Mouse (Mus musculus) liver, embryonic 15.5 days (tissue): ENCODE measurements around the gene Ccdc136. TPM values are rescaled to one million over a fixed set of nuclear protein-coding genes. Genes with fewer than 3 reads are reported as not detected.

ENCODE experiments used
- ATAC-seq: fragments of 200-750 bp; cut with Nextera tagmentation; 2 replicates; pipeline ENCODE4 v1.8.0; 2017; ENCODE audit warnings: moderate number of reproducible peaks, mild to moderate bottlenecking, moderate library complexity; ENCODE audit not compliant: insufficient read depth
- H3K27ac ChIP-seq: fragments of 300-500 bp; sonication (generic); replicated peaks from 2 replicates; pipeline ENCODE4 v1.5.1; 2015; ENCODE audit warnings: mild to moderate bottlenecking, inconsistent platforms
- H3K27me3 ChIP-seq: fragments of 300-500 bp; sonication (generic); 2 replicates; pipeline ENCODE4 v1.6.1; 2015; ENCODE audit warnings: mild to moderate bottlenecking, inconsistent platforms
- H3K36me3 ChIP-seq: fragments of 300-500 bp; sonication (generic); replicated peaks from 2 replicates; pipeline ENCODE4 v1.6.1; 2015; ENCODE audit warnings: moderate library complexity, mild to moderate bottlenecking, inconsistent platforms
- H3K4me1 ChIP-seq: fragments of 300-500 bp; sonication (generic); replicated peaks from 2 replicates; pipeline ENCODE4 v1.6.1; 2015; ENCODE audit warnings: inconsistent platforms
- H3K4me2 ChIP-seq: fragments of 300-500 bp; sonication (generic); 2 replicates; pipeline ENCODE4 v1.6.1; 2015; ENCODE audit warnings: moderate library complexity, mild to moderate bottlenecking, inconsistent platforms
- H3K4me3 ChIP-seq: fragments of 300-500 bp; sonication (generic); replicated peaks from 2 replicates; pipeline ENCODE4 v1.5.1; 2015; ENCODE audit warnings: mild to moderate bottlenecking, inconsistent platforms
- H3K9ac ChIP-seq: fragments of 300-500 bp; sonication (generic); 2 replicates; pipeline ENCODE4 v1.6.1; 2015; ENCODE audit warnings: moderate library complexity, mild to moderate bottlenecking, inconsistent platforms
- H3K9me3 ChIP-seq: fragments of 300-500 bp; sonication (generic); replicated peaks from 2 replicates; pipeline ENCODE4 v1.6.1; 2016; ENCODE audit warnings: inconsistent platforms
- WGBS: fragments of 180-500 bp; shearing (Covaris S2); methylation state at CpG from one replicate; pipeline ENCODE4 v1.1.7; 2015; ENCODE audit warnings: mixed read lengths; ENCODE audit not compliant: insufficient replicate concordance; 5-methylcytosine and 5-hydroxymethylcytosine counted together
- microRNA-seq: library from miRNA; unstranded; fragments of <30 nt; microRNA quantifications from one replicate; pipeline ENCODE4, GENCODE M21; 2016
- polyA plus RNA-seq: library from polyadenylated mRNA; unstranded; fragments of >200 nt; fragmentation: Nextera tagmentation; extraction: Ambion mirVana; gene quantifications from 2 replicates; pipeline ENCODE4 v1.2.1, GENCODE M21; 2015

Gene Ccdc136
- polyA plus RNA-seq, 1 experiment from 2014 or later, result 0.45 TPM

DNA sequence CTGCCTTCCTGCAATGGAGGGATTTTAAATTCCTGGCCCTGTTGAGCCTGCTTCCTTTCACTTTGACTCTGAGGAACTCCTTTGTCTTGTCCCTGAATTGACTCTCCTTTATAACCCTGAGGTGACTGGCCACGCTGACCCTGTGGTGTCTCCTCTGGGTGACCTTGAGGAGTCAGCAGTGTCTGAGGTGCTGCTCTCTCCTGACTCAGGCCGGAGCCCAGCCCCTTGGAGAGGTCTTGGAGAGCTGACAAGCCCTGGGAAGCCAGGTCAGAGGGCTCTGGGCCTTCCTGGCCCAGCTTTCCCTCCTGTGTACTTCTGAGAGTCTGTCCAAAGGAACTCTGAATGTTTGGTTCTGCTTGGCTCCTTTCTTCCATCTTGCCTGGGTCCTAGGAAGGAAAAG, 78.6 kb downstream of the Ccdc136 start:
- 69% methylated on average over 2 of the region's 2 CpGs for WGBS

More for the DNA sequence above, 78.6 kb downstream of the Ccdc136 start:
- H3K4me2 ChIP-seq, result peak overlapping the region; percentile 85; the same call in 1 of the 2 replicates
- peaks cover 31% of the 10 kb centered on the region for H3K27me3 ChIP-seq
- H3K9ac ChIP-seq, result no peak overlapping the region
- peaks cover 17% of the 10 kb centered on the region for H3K4me1 ChIP-seq
- ATAC-seq, result no peak
- H3K36me3 ChIP-seq, result peaks cover 19% of the 10 kb centered on the region
- no peaks in the 10 kb centered on the region for H3K9me3 ChIP-seq
- no peak overlapping the region for H3K27ac ChIP-seq
- H3K4me3 ChIP-seq, result no peak overlapping the region

Small RNA genes within 50 kb of the gene (microRNA-seq; reads per million reads assigned to microRNA genes)
- gene Gm26220 (not detected), gene Gm44354 (not detected)

Other genes with a start within 250 kb of the Ccdc136 start
- 8.5 and 9.4 TPM in 2 replicates for gene Rbm28, start 231.3 kb upstream of the Ccdc136 start, polyA plus RNA-seq
- gene Prrt4, start 216.7 kb upstream of the Ccdc136 start, polyA plus RNA-seq, result 0.02 and 0.06 TPM in 2 replicates
- gene Impdh1, start 179.9 kb upstream of the Ccdc136 start, polyA plus RNA-seq, result 8.0 and 10.6 TPM in 2 replicates
- 23.4 and 25.0 TPM in 2 replicates for gene Hilpda, start 123.8 kb upstream of the Ccdc136 start, polyA plus RNA-seq
- gene Fam71f2, start 116.7 kb upstream of the Ccdc136 start, polyA plus RNA-seq, result 0.12 and 0.16 TPM in 2 replicates
- not detected in 2 replicates for gene Fam71f1, start 77.2 kb upstream of the Ccdc136 start, polyA plus RNA-seq
- 100 and 106 TPM in 2 replicates for gene Calu, start 48.2 kb upstream of the Ccdc136 start, polyA plus RNA-seq
- 0.03 TPM in 1 of 2 replicates, not detected in the other for gene Opn1sw, start 7.8 kb upstream of the Ccdc136 start, polyA plus RNA-seq
- 0.91 and 1.1 TPM in 2 replicates for gene Flnc, start 36.9 kb downstream of the Ccdc136 start, polyA plus RNA-seq
- gene Atp6v1f, start 71.4 kb downstream of the Ccdc136 start, polyA plus RNA-seq, result 125 and 127 TPM in 2 replicates
- gene Atp6v1fnb, start 75.1 kb downstream of the Ccdc136 start, polyA plus RNA-seq, result not detected in 2 replicates
- gene Kcp, start 111.6 kb downstream of the Ccdc136 start, polyA plus RNA-seq, result 1.6 and 2.9 TPM in 2 replicates
- 10.7 and 11.5 TPM in 2 replicates for gene Irf5, start 130.3 kb downstream of the Ccdc136 start, polyA plus RNA-seq
- gene Tnpo3, start 213.6 kb downstream of the Ccdc136 start, polyA plus RNA-seq, result 31.5 and 32.0 TPM in 2 replicates